Mouse (Mus musculus): ENCODE measurements at regions not wholly inside any gene's neighbourhood (a gene's known extent, or its start where the extent isn't known, plus 50 kb on each side); places are given as distances from the start of the nearest gene placed in this dataset.
A peak's percentile ranks its signal among the peaks of the same experiment; 100 is the strongest.

GRCm38 (mm10) chr16:46605879-46606203 is 107.5 kb upstream of the Nectin3 start:
- intact Hi-C loops (cut with DNase I) = no loop called here
- DNase-seq (ENCODE audit: low spot score in 2 of 2) = no peak

- no peak for DNase-seq (ENCODE audit: low spot score in 2 of 2)
- intact Hi-C loops (cut with DNase I) = no loop called here
Observed at GRCm38 (mm10) chr16:46605001-46605878, 106.9 kb upstream of the Nectin3 start.

GRCm38 (mm10) chr16:46592618-46593253 is 94.4 kb upstream of the Nectin3 start:
- intact Hi-C loops (cut with DNase I) = no loop called here
- DNase-seq (ENCODE audit: low spot score in 2 of 2) = no peak

- intact Hi-C loops (cut with DNase I) = no loop called here
- DNase-seq (ENCODE audit: low spot score in 2 of 2) = peak; percentile 7 to 31
Observed at GRCm38 (mm10) chr16:46587056-46587455, 88.7 kb upstream of the Nectin3 start.

DNA sequence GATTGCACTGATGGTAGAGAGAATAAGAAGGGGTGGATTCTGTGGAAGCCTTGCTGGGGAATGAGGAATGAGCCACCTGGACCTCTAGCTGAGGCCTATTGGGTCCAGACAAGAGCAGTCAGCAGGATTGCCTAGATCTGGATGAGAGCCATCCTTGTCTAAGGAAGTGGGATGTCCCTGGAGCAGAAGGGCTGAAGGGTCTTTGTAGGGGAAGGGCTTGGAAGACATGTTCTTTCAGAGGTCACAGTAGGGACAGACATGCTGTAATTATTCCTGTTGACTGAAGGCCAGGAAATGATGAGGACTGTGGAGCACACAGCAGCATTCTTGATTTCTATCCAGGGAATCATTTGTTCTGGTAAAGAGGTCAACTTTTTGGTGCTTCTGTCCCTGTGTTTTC is 86.2 kb upstream of the Nectin3 start:
- no peak for DNase-seq (ENCODE audit: low spot score in 2 of 2)
- intact Hi-C loops (cut with DNase I) = no loop called here

DNA sequence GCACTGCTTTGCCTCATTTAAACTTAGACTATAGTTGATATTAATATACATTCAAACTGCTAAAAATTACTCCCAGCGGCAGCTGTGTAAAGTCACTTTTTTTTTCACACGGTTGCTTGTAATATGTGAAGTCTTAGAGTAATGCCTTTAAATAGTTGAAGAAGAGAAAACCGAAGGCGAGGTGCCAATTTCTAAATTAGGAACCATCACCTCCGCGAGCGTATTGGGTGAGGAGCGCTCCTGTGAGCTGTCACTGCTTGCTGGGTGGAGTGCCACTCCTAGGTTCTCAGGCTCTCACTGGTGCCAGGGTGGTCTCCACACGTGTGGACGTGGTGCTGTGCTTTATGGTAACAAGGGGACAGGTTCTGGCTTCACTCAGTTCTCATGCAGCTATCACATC is 82.8 kb upstream of the Nectin3 start:
- intact Hi-C loops (cut with DNase I) = no loop called here
- peak; percentile 66 to 77 for DNase-seq (ENCODE audit: low spot score in 2 of 2)

DNA sequence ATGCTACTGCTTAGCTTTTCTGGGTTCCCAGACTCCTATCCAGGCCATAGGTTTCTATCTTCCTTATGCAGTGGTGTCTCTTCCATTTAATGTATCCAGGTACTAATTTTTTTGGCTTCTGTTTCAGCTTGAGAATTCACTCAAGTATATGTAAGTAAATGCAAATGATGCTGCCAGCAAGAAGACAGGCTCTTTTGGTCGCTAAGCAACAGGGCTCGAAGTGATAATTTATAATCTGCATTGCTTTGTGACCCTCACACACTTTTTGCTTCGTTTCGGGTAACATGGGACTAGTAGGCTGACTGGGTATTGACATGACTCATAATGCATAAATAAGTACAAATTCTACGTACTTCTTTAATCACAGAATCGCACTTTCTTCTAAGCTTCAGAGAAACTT is 75.9 kb upstream of the Nectin3 start:
- peak; percentile 8 to 29 for DNase-seq (ENCODE audit: low spot score in 2 of 2)
- intact Hi-C loops (cut with DNase I) = no loop called here

DNA sequence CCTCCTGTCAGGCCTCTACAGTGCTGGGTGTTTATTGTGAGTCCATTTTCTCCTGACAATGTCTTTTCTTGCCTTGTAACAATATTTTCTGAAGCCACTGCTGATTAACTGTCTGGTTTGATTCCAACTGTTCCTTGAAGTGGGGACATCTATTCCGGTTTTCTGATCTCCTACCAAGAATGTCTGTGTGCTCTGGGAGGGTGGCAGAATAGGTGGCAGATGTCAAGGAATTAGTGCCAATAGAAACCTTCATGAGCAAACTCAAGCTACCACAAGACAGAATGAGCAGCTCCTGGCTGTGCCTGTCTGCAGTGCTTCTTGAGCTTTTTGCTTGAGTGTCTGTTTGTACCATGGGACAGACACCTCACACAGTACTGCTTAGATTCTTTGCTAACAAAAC is 69.1 kb upstream of the Nectin3 start:
- intact Hi-C loops (cut with DNase I) = no loop called here
- no peak for DNase-seq (ENCODE audit: low spot score in 2 of 2)

DNA sequence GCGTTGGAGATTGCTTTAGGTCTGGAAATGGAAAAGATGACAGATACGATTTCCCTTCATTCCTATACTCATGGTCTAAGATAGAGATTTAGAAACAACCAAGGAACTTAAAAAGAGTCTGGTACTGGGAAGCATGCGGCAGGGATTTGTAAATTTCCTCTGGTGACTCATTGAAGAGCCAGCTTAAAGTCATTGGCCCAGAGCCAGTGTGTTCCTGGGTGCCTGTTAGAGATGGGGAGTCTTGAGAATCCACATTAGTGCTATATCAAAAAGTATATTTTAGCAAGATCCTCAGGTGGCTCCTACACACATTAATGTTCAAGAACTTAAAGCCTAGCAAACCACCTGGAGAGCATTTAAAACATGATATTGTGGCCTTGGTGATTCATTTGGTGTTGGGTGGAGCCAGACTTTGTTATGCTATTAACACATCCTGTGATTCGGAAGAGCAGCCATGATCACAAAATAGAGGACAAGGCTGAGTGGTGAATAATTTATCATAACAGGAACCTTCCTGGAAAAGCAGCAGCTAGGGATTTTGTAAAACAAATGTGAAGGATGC is 67.8 kb upstream of the Nectin3 start:
- peak in 1 of 2 experiments; percentile 10 for DNase-seq (ENCODE audit: low spot score in 2 of 2)

GRCm38 (mm10) chr16:46557281-46557680 is 59.0 kb upstream of the Nectin3 start:
- no peak for DNase-seq (ENCODE audit: low spot score in 2 of 2)
- intact Hi-C loops (cut with DNase I) = no loop called here

More for the DNA sequence above, 67.8 kb upstream of the Nectin3 start:
- intact Hi-C loops (cut with DNase I) = no loop called here

- DNase-seq (ENCODE audit: low spot score in 2 of 2) = no peak
- intact Hi-C loops (cut with DNase I) = no loop called here
Observed at GRCm38 (mm10) chr16:46548207-46548606, 49.9 kb upstream of the Nectin3 start.
